Mouse (Mus musculus): ENCODE data around the gene Zfp398.

GRCm38 (mm10) chr6:47842337-47842736 is 6.9 kb downstream of the Zfp398 start:
- no peak for TF ChIP-seq POLR2A (IDR thresholded peaks at IDR 0.05; ENCODE audit: insufficient read depth, low read depth, low read length)
- no peak for TF ChIP-seq CTCF (IDR thresholded peaks at IDR 0.05; ENCODE audit: insufficient read depth, low read depth, low read length)

Data from olfactory bulb, adult 2 months (tissue).